Mouse (Mus musculus) embryo, embryonic 11 days (tissue): ENCODE results near the gene Gm20822.
"Not testable (repeated sequence)": the region's sequence is repeated elsewhere in the genome, so short reads cannot be mapped to it uniquely, and the experiment has no call there.

Source experiments
- DNase-seq: peaks from one replicate; pipeline ENCODE4 v3.0.0-alpha.2; 2015

Gene Gm20822

GRCm38 (mm10) chrY:15884671-15885070 lies at the start of gene Gm20822:
Gene Gm20822 (minus strand): TSS chrY:15884771.
- not testable (repeated sequence) for DNase-seq
